Mouse (Mus musculus) thymus, adult 18-20 months (tissue): ENCODE measurements at regions not wholly inside any gene's neighbourhood (a gene's known extent, or its start where the extent isn't known, plus 50 kb on each side); places are given as distances from the start of the nearest gene placed in this dataset.

Source experiments
- DNase-seq, 2 experiments: peaks; one replicate each; pipeline ENCODE4 v3.0.0; 2022; ENCODE audit warnings: mixed read lengths in 2 of 2

- DNase-seq = no peak
These were observed 115.7 kb upstream of the Nrp1 start for GRCm38 (mm10) chr8:128242465-128243251.

- DNase-seq = no peak
These were observed 106.7 kb upstream of the Nrp1 start for GRCm38 (mm10) chr8:128251723-128252122.

GRCm38 (mm10) chr8:128260836-128261235 lies 97.6 kb upstream of the Nrp1 start:
- DNase-seq = no peak

- DNase-seq = no peak
These were observed 97.0 kb upstream of the Nrp1 start for GRCm38 (mm10) chr8:128261367-128261766.

GRCm38 (mm10) chr8:128263251-128263947 lies 95.0 kb upstream of the Nrp1 start:
- DNase-seq = no peak

GRCm38 (mm10) chr8:128267261-128267660 lies 91.1 kb upstream of the Nrp1 start:
- DNase-seq = no peak

- no peak for DNase-seq
These were observed 90.4 kb upstream of the Nrp1 start for GRCm38 (mm10) chr8:128268010-128268409.

GRCm38 (mm10) chr8:128269546-128269945 lies 88.9 kb upstream of the Nrp1 start:
- DNase-seq = no peak

- DNase-seq = no peak
These were observed 85.5 kb upstream of the Nrp1 start for GRCm38 (mm10) chr8:128272866-128273344.

GRCm38 (mm10) chr8:128276475-128276874 lies 81.9 kb upstream of the Nrp1 start:
- no peak for DNase-seq

GRCm38 (mm10) chr8:128282802-128283201 lies 75.6 kb upstream of the Nrp1 start:
- no peak for DNase-seq

GRCm38 (mm10) chr8:128283365-128283764 lies 75.0 kb upstream of the Nrp1 start:
- DNase-seq = no peak

- DNase-seq = no peak
These were observed 73.6 kb upstream of the Nrp1 start for GRCm38 (mm10) chr8:128284816-128285215.

GRCm38 (mm10) chr8:128290076-128290475 lies 68.3 kb upstream of the Nrp1 start:
- no peak for DNase-seq

- no peak for DNase-seq
These were observed 66.0 kb upstream of the Nrp1 start for GRCm38 (mm10) chr8:128292394-128292793.

- no peak for DNase-seq
These were observed 61.5 kb upstream of the Nrp1 start for GRCm38 (mm10) chr8:128296728-128297380.

- no peak for DNase-seq
These were observed 56.1 kb upstream of the Nrp1 start for GRCm38 (mm10) chr8:128302322-128302721.
